Mouse (Mus musculus): ENCODE data around the gene Mpzl1.

DNA sequence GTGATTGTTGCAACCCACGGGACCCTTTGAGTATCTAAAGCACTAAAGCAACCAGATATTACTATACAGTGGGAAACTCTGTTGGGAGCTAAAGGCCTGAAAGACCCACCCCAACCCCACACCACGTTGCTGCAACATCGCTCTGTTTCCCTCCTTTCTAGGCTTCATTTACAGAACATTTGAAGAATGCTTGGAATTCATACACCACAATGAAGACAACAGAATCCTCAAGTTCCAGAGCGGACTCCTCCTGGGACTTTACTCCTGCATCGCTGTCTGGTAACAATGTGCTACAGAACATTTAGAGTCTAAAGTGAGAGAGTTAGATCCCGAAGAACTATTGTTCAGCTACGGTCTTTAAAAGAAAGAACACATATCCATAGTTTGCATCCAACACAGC, 66.9 kb downstream of the Mpzl1 start:
- no peak for TF ChIP-seq POLR2A (IDR thresholded peaks at IDR 0.05; ENCODE audit: control insufficient read depth, low read depth, low read length)
- no peak for TF ChIP-seq CTCF (IDR thresholded peaks at IDR 0.05; ENCODE audit: control insufficient read depth, insufficient read depth, insufficient replicate concordance, low read depth, low read length)
